Mouse (Mus musculus) embryonic facial prominence, embryonic 11.5 days (tissue): ENCODE data around the gene Il22. TPM values are rescaled to one million over a fixed set of nuclear protein-coding genes. Genes with fewer than 3 reads are reported as not detected.
"Not testable (repeated sequence)": the region's sequence is repeated elsewhere in the genome, so short reads cannot be mapped to it uniquely, and the experiment has no call there.

Source experiments
- ATAC-seq: fragments of 200-750 bp; cut with Nextera tagmentation; replicated peaks from 2 replicates; pipeline ENCODE4 v1.8.0; 2017; ENCODE audit warnings: low read depth; ENCODE audit not compliant: insufficient number of reproducible peaks, low FRiP score, low TSS enrichment
- DNase-seq: peaks from one replicate; pipeline ENCODE4 v3.0.0-alpha.2; 2015; ENCODE audit warnings: low spot score
- H3K27ac ChIP-seq: fragments of 300-500 bp; sonication (generic); replicated peaks from 2 replicates; pipeline ENCODE4 v1.5.1; 2014; ENCODE audit warnings: mild to moderate bottlenecking, low read depth, low read length, control low read depth
- H3K27me3 ChIP-seq: fragments of 300-500 bp; sonication (generic); 2 replicates; pipeline ENCODE4 v1.6.1; 2014; ENCODE audit warnings: mild to moderate bottlenecking, low read length, moderate library complexity, mixed read lengths; ENCODE audit not compliant: control insufficient read depth, insufficient read depth
- H3K36me3 ChIP-seq: fragments of 300-500 bp; sonication (generic); replicated peaks from 2 replicates; pipeline ENCODE4 v1.6.1; 2014; ENCODE audit warnings: low read depth, mild to moderate bottlenecking, low read length, moderate library complexity, mixed read lengths; ENCODE audit not compliant: control insufficient read depth, insufficient read depth
- H3K4me1 ChIP-seq: fragments of 300-500 bp; sonication (generic); 2 replicates; pipeline ENCODE4 v1.6.1; 2014; ENCODE audit warnings: low read length, mixed read lengths; ENCODE audit not compliant: control insufficient read depth, insufficient read depth
- H3K4me2 ChIP-seq: fragments of 300-500 bp; sonication (generic); 2 replicates; pipeline ENCODE4 v1.6.1; 2014; ENCODE audit warnings: low read depth, mild to moderate bottlenecking, control low read depth, low read length, moderate library complexity
- H3K4me3 ChIP-seq: fragments of 300-500 bp; sonication (generic); 2 replicates; pipeline ENCODE4 v1.5.1; 2014; ENCODE audit warnings: low read depth, low read length, control low read depth
- H3K9ac ChIP-seq: fragments of 300-500 bp; sonication (generic); replicated peaks from 2 replicates; pipeline ENCODE4 v1.6.1; 2014; ENCODE audit warnings: mild to moderate bottlenecking, control low read depth, low read length
- H3K9me3 ChIP-seq: fragments of 300-500 bp; sonication (generic); replicated peaks from 2 replicates; pipeline ENCODE4 v1.6.1; 2016; ENCODE audit warnings: mild to moderate bottlenecking, low read length, inconsistent platforms, mixed read lengths; ENCODE audit not compliant: control insufficient read depth
- WGBS: fragments of 180-500 bp; shearing (Covaris S2); extraction: QIAGEN DNeasy Blood & Tissue Kit; methylation state at CpG from one replicate; pipeline ENCODE4 v1.1.7; 2014; 5-methylcytosine and 5-hydroxymethylcytosine counted together
- polyA plus RNA-seq: library from polyadenylated mRNA; unstranded; fragments of >200 nt; fragmentation: Nextera tagmentation; extraction: Ambion mirVana; gene quantifications from 2 replicates; pipeline ENCODE4 v1.2.1, GENCODE M21; 2014

Gene Il22
- polyA plus RNA-seq, 1 experiment from 2014 or later = not detected

GRCm38 (mm10) chr10:118258388-118258787, 53.6 kb downstream of the Il22 start, which contains the start of gene Gm32802:
Gene Gm32802 (plus strand): TSS chr10:118258688.
- not testable (repeated sequence) for H3K27ac ChIP-seq, H3K4me1 ChIP-seq, H3K9ac ChIP-seq, H3K9me3 ChIP-seq, H3K27me3 ChIP-seq, ATAC-seq, DNase-seq, H3K4me2 ChIP-seq, H3K4me3 ChIP-seq, H3K36me3 ChIP-seq
- WGBS = no CpG with 5 or more reads among the region's 13 CpGs

Other genes starting within 250 kb of the Il22 start
- 54.6 and 60.8 TPM in 2 replicates for gene Mdm1, start 63.1 kb upstream of the Il22 start, polyA plus RNA-seq
- gene Gm32717, start 35.8 kb downstream of the Il22 start, polyA plus RNA-seq = not detected in 2 replicates
- gene Gm32802, start 53.7 kb downstream of the Il22 start, polyA plus RNA-seq = not detected in 2 replicates
- not detected in 2 replicates for gene Iltifb, start 90.1 kb downstream of the Il22 start, polyA plus RNA-seq
- gene Gm9040, start 122.0 kb downstream of the Il22 start, polyA plus RNA-seq = not detected in 2 replicates
- gene Gm9044, start 127.5 kb downstream of the Il22 start, polyA plus RNA-seq = not detected in 2 replicates
- 0.10 TPM in 1 of 2 replicates, not detected in the other for gene Gm9045, start 132.9 kb downstream of the Il22 start, polyA plus RNA-seq
- gene Gm9046, start 138.3 kb downstream of the Il22 start, polyA plus RNA-seq = not detected in 2 replicates
- gene Gm9048, start 143.7 kb downstream of the Il22 start, polyA plus RNA-seq = not detected in 2 replicates
- 0.10 TPM in 1 of 2 replicates, not detected in the other for gene Gm9049, start 149.2 kb downstream of the Il22 start, polyA plus RNA-seq
- gene Ifng, start 236.1 kb downstream of the Il22 start, polyA plus RNA-seq = not detected in 2 replicates